Mouse (Mus musculus): Measurements from ENCODE around the gene Map4k5. TPM values are rescaled to one million over a fixed set of nuclear protein-coding genes. Genes with fewer than 3 reads are reported as not detected.
A peak's percentile ranks its signal among the peaks of the same experiment; 100 is the strongest.

The Map4k5 gene
- total RNA-seq, 2 experiments from 2014 or later, result 22.9 to 25.9 TPM

DNA sequence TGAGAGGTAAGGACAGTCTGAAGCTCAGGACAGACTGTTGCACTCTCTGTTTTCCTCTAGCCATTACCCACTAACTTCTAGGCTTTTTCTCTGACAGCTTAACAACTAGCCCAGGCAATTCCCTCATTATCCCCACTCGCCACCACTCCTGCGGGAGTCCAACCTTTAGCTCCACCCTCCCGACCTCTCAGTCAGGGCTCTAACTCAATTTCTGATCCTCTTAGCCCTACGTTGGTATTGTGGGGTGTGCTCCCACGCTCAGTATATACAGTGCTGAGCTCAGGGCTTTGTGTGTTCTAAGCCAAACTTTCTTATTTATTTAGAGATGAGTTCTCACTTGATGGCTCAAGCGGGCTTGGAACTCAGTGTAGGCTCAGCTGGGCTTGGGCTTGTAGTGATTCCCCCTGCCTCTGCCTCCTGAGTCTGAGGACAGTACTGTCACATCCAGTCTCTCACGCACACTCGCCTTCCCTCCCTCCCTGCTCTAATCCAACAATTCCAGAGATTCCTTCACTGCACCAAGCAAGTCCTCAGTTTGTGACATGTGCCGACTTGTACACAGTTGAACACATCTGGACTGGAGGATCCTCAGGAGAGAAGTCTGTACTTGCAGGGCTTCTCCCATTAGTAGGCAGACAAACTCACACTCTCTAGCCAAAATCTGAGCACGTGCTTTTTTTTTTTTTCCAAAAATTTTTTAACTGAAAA lies 11.6 kb downstream of the Map4k5 start:
- intact Hi-C loops (cut with DNase I), result no loop called here
- TF ChIP-seq CTCF (IDR thresholded peaks at IDR 0.05), result no peak
- H3K27ac ChIP-seq, result peak overlapping the region; percentile 40; the same call in 1 of the 2 replicates
- H3K4me3 ChIP-seq, result no peak overlapping the region
- DNase-seq, result no peak

- Histone ChIP-seq H3K27ac (peak overlapping the region; percentile 62), H3K4me3 (peak overlapping the region; percentile 40)
- no peak for DNase-seq
- intact Hi-C loops (cut with DNase I), result no loop called here
- no peak for TF ChIP-seq CTCF (IDR thresholded peaks at IDR 0.05)
Observed at GRCm38 (mm10) chr12:69879739-69880138, 13.3 kb downstream of the Map4k5 start.

DNA sequence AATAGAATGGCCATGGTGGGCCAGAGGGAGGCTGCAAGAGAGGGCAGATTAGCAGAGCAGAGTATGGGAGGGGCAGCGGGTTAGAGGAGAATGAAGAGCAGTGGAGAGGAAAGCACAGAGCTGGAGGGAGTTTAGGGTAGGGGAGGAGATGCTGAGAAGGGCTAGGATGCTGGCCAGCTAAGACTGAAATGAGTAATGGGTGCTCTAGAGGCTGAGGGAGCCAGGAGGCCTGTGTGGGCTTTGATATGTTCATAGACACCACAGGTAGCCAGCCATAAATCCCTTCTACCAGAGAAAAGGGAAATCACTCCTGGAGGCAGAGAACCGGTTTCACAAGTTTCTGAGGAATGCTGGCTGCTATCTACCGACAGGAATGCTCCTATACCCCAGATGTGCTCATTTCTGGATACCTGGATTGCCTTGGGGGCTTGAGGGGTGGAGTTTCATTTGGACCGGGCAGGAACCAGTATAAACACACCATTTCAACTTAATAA lies 13.8 kb downstream of the Map4k5 start:
- no peak for TF ChIP-seq CTCF (IDR thresholded peaks at IDR 0.05)
- H3K27ac ChIP-seq, result peak overlapping the region; percentile 62
- peak overlapping the region; percentile 40 for H3K4me3 ChIP-seq
- no peak for DNase-seq
- intact Hi-C loops (cut with DNase I), result no loop called here

GRCm38 (mm10) chr12:69877842-69878363 lies 15.1 kb downstream of the Map4k5 start:
- intact Hi-C loops (cut with DNase I), result no loop called here
- DNase-seq, result peak; percentile 21
- no peak for TF ChIP-seq CTCF (IDR thresholded peaks at IDR 0.05)
- Histone ChIP-seq H3K4me3 (no peak overlapping the region), H3K27ac (peak overlapping the region; percentile 46)

GRCm38 (mm10) chr12:69871632-69872031 lies 21.4 kb downstream of the Map4k5 start:
- intact Hi-C loops (cut with DNase I), result no loop called here
- DNase-seq, result no peak

DNA sequence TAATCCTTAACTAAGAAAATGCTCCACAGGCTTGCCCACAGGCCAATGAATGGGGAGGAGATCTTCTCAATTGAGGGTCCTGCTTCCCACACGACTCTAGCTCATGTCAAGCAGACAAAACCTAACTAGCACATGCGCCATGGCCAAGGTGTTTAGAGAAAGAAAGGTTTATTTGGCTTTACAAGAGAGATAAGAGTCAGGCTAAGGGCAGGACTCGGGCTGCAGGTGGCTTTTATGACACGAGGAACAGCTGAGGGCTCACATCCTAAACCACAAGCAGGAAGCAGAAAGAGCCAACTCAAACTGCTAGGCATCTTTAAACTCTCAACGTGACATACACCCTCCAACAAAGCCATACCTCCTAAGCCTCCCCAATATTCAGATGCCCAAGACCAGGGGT lies 25.7 kb downstream of the Map4k5 start:
- no peak for DNase-seq
- no peak overlapping the region for H3K27ac ChIP-seq
- intact Hi-C loops (cut with DNase I), result no loop called here

More at GRCm38 (mm10) chr12:69871632-69872031, 21.4 kb downstream of the Map4k5 start:
- Histone ChIP-seq H3K4me3 (no peak overlapping the region), H3K27ac (no peak overlapping the region)
- TF ChIP-seq CTCF (IDR thresholded peaks at IDR 0.05), result no peak

GRCm38 (mm10) chr12:69864164-69864692 lies 28.8 kb downstream of the Map4k5 start:
- Histone ChIP-seq H3K4me3 (no peak overlapping the region), H3K27ac (peak overlapping the region; percentile 16)
- TF ChIP-seq CTCF (IDR thresholded peaks at IDR 0.05), result no peak
- DNase-seq, result no peak
- intact Hi-C loops (cut with DNase I), result no loop called here

More for the DNA sequence above, 25.7 kb downstream of the Map4k5 start:
- H3K4me3 ChIP-seq, result no peak overlapping the region
- TF ChIP-seq CTCF (IDR thresholded peaks at IDR 0.05), result no peak

DNA sequence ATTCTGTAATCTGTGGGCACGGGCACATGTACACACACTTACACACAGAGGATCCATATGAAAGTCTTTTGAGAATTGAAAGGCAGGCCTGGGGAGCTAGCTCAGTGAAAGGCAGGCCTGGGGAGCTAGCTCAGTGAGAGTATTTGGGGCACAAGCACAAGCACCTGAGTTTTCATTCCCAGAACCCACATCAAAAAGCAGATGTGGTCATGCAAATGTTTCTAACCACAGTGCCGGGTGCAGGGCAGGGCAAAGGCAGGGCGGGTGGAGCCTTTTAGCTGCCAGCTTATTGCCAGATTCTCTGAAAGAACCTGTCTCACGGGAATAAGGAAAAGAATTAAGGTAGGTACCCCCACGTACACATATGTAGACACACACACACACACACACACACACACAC lies 29.5 kb downstream of the Map4k5 start:
- DNase-seq, result no peak
- no peak overlapping the region for H3K4me3 ChIP-seq
- TF ChIP-seq CTCF (IDR thresholded peaks at IDR 0.05), result no peak
- intact Hi-C loops (cut with DNase I), result no loop called here
- H3K27ac ChIP-seq, result peak overlapping the region; percentile 24; the same call in 1 of the 2 replicates

GRCm38 (mm10) chr12:69858847-69859246 lies 34.2 kb downstream of the Map4k5 start:
- Histone ChIP-seq H3K27ac (no peak overlapping the region), H3K4me3 (no peak overlapping the region)
- no peak for DNase-seq
- intact Hi-C loops (cut with DNase I), result no loop called here
- no peak for TF ChIP-seq CTCF (IDR thresholded peaks at IDR 0.05)

DNA sequence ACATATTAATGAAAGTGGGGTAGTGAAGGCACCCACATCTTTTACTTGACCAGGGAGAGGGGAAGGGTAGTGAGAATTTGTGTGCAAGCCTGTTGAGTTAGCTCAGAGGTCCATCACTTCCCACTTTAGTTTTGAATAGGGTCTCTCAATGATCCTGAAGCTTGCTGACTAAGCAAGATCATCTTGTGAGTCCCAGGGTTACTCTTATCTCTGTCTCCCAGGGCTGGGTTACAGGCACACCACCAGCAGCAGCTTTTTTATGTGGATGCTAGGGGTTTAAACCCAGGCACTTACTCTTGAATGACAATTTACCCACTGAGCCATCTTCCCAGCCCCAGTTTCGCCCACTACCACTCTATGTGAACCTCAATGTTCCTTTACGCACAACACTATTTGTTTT lies 35.4 kb downstream of the Map4k5 start:
- no peak overlapping the region for H3K4me3 ChIP-seq
- DNase-seq, result no peak
- intact Hi-C loops (cut with DNase I), result no loop called here
- TF ChIP-seq CTCF (IDR thresholded peaks at IDR 0.05), result no peak
- no peak overlapping the region for H3K27ac ChIP-seq

- intact Hi-C loops (cut with DNase I), result no loop called here
- Histone ChIP-seq H3K4me3 (no peak overlapping the region), H3K27ac (no peak overlapping the region)
- no peak for TF ChIP-seq CTCF (IDR thresholded peaks at IDR 0.05)
- DNase-seq, result no peak
Observed at GRCm38 (mm10) chr12:69856398-69856797, 36.6 kb downstream of the Map4k5 start.

DNA sequence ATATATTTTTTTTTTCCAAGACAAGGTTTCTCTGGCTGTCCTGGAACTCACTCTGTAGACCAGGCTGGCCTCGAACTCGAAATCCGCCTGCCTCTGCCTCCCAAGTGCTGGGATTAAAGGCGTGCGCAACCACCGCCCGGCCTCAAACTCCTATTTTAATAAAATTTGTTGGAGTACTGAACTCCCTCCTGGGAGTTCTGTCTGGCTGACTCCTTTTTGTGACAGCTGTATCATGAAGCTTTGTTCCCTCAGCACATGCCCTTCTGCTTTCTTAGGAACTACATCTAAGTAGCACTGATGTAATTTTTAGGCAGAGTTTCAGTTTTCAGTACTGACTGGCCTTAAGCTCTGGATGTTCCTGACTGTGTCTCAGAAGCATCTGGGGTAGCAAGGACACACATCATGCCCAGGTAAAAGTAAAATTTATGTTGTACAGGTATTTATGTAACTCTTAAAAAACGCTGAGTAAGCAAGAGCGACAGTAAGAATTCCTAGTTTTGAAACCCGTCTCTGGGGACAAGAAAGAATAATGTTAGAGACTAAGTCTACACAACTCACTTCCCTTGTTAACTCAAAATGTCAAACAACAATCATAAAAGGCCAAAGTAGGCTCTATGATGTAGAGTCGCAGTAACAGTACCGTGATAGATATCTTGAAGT lies 37.2 kb downstream of the Map4k5 start:
- H3K27ac ChIP-seq, result no peak overlapping the region
- no peak for DNase-seq
- intact Hi-C loops (cut with DNase I), result no loop called here
- no peak for TF ChIP-seq CTCF (IDR thresholded peaks at IDR 0.05)
- H3K4me3 ChIP-seq, result no peak overlapping the region

GRCm38 (mm10) chr12:69853942-69854341 lies 39.1 kb downstream of the Map4k5 start:
- no peak for TF ChIP-seq CTCF (IDR thresholded peaks at IDR 0.05)
- no peak for DNase-seq
- intact Hi-C loops (cut with DNase I), result loop anchor here (5.0 kb wide), 1 partner anchor 38 kb away; the partner anchor contains the start of genes Atl1 and Map4k5
- H3K27ac ChIP-seq, result no peak overlapping the region
- no peak overlapping the region for H3K4me3 ChIP-seq

Data from gastrocnemius, adult 2 months (tissue).